Comparison of ENCODE assay signal across 7 mouse cellular contexts in genomic region chr8:88137748-88138484, GRCm38 (mm10). TPM values are rescaled to one million over a fixed set of nuclear protein-coding genes. Genes with fewer than 3 reads are reported as not detected.
DNase-seq lines count a peak whose midpoint lies in the region; ATAC-seq lines count a peak whose summit lies in the region.

Heatr3 (plus strand) TSS chr8:88137855.

- ATAC-seq in embryonic facial prominence, embryonic 11.5 days (replicated peaks; ENCODE audit: insufficient number of reproducible peaks, low FRiP score, low TSS enrichment, low read depth) = peak; percentile 95
- ATAC-seq in limb, embryonic 11.5 days (ENCODE audit: insufficient number of reproducible peaks, low FRiP score, low TSS enrichment, low read depth) = peak; percentile 96
- ATAC-seq in midbrain, embryonic 14.5 days (ENCODE audit: low FRiP score, low TSS enrichment) = peak; percentile 98

- peak within 1 kb of the TSS; percentile 74 for H3K4me2 ChIP-seq in embryonic facial prominence, embryonic 11.5 days (ENCODE audit: low read depth, low read length)
- H3K4me2 ChIP-seq in limb, embryonic 11.5 days (ENCODE audit: low read depth, severe bottlenecking) = peak within 1 kb of the TSS; percentile 73
- H3K4me2 ChIP-seq in midbrain, embryonic 14.5 days (ENCODE audit: low read length) = peak within 1 kb of the TSS; percentile 74

- peak; percentile 98 for DNase-seq in adrenal gland, postnatal 14 days
- peak; percentile 94 for DNase-seq in embryonic facial prominence, embryonic 11.5 days (ENCODE audit: low spot score)
- peak; percentile 99 for DNase-seq in heart, adult 11 months
- peak; percentile 98 for DNase-seq in kidney, adult 18-20 months
- DNase-seq in limb, embryonic 11.5 days (ENCODE audit: low spot score) = peak; percentile 98
- peak; percentile 97 for DNase-seq in midbrain, embryonic 14.5 days
- DNase-seq in spleen, adult 18-20 months = peak; percentile 82 to 93

- peak within 1 kb of the TSS; percentile 95 for H3K4me3 ChIP-seq in embryonic facial prominence, embryonic 11.5 days (ENCODE audit: low read depth, low read length)
- peak within 1 kb of the TSS; percentile 70 for H3K4me3 ChIP-seq in limb, embryonic 11.5 days (ENCODE audit: low read depth, low read length)
- peak within 1 kb of the TSS; percentile 93 for H3K4me3 ChIP-seq in midbrain, embryonic 14.5 days (replicated peaks; ENCODE audit: low read depth, low read length)

- no peaks in the 10 kb centered on the region for H3K4me1 ChIP-seq in embryonic facial prominence, embryonic 11.5 days (ENCODE audit: control insufficient read depth, insufficient read depth, low read length)
- H3K4me1 ChIP-seq in limb, embryonic 11.5 days (ENCODE audit: control insufficient read depth, insufficient read depth, low read length) = peaks cover 6% of the 10 kb centered on the region; the same call in 1 of the 2 replicates
- H3K4me1 ChIP-seq in midbrain, embryonic 14.5 days (ENCODE audit: control insufficient read depth, insufficient read depth, low read length) = peaks cover 12% of the 10 kb centered on the region

- under 1% methylated on average over 79 of the region's 79 CpGs for WGBS in embryonic facial prominence, embryonic 11.5 days
- WGBS in limb, embryonic 11.5 days = under 1% methylated on average over 72 of the region's 79 CpGs
- under 1% methylated on average over 79 of the region's 79 CpGs for WGBS in midbrain, embryonic 14.5 days

- peaks cover 14% of the 10 kb centered on the region for H3K36me3 ChIP-seq in embryonic facial prominence, embryonic 11.5 days (replicated peaks; ENCODE audit: control insufficient read depth, insufficient read depth, low read depth, low read length)
- H3K36me3 ChIP-seq in limb, embryonic 11.5 days (ENCODE audit: control insufficient read depth, insufficient read depth, low read length) = peaks cover 8% of the 10 kb centered on the region; the same call in 1 of the 2 replicates
- peaks cover 57% of the 10 kb centered on the region for H3K36me3 ChIP-seq in midbrain, embryonic 14.5 days (ENCODE audit: control insufficient read depth, insufficient read depth, low read length)

- no peaks in the 10 kb centered on the region for H3K9me3 ChIP-seq in embryonic facial prominence, embryonic 11.5 days (replicated peaks; ENCODE audit: control insufficient read depth, low read length)
- H3K9me3 ChIP-seq in limb, embryonic 11.5 days (ENCODE audit: control insufficient read depth, low read length) = no peaks in the 10 kb centered on the region
- H3K9me3 ChIP-seq in midbrain, embryonic 14.5 days (ENCODE audit: control insufficient read depth, low read length) = no peaks in the 10 kb centered on the region

- H3K27me3 ChIP-seq in embryonic facial prominence, embryonic 11.5 days (ENCODE audit: control insufficient read depth, insufficient read depth, low read length) = no peaks in the 10 kb centered on the region
- no peaks in the 10 kb centered on the region for H3K27me3 ChIP-seq in limb, embryonic 11.5 days (ENCODE audit: control insufficient read depth, insufficient read depth, low read length)
- no peaks in the 10 kb centered on the region for H3K27me3 ChIP-seq in midbrain, embryonic 14.5 days (ENCODE audit: control insufficient read depth, insufficient read depth, low read length)

- H3K9ac ChIP-seq in embryonic facial prominence, embryonic 11.5 days (replicated peaks; ENCODE audit: low read length) = peak within 1 kb of the TSS; percentile 79
- H3K9ac ChIP-seq in limb, embryonic 11.5 days (ENCODE audit: low read length) = peak within 1 kb of the TSS; percentile 67
- peak within 1 kb of the TSS; percentile 84 for H3K9ac ChIP-seq in midbrain, embryonic 14.5 days (replicated peaks; ENCODE audit: low read length)

- H3K27ac ChIP-seq in embryonic facial prominence, embryonic 11.5 days (replicated peaks; ENCODE audit: low read depth, low read length) = peak within 1 kb of the TSS; percentile 66
- H3K27ac ChIP-seq in limb, embryonic 11.5 days (replicated peaks; ENCODE audit: low read depth, low read length) = peak within 1 kb of the TSS; percentile 33; the same call in 1 of the 2 replicates
- peak within 1 kb of the TSS; percentile 96 for H3K27ac ChIP-seq in midbrain, embryonic 14.5 days (replicated peaks; ENCODE audit: low read depth, low read length)

RNA-seq across cellular contexts. Expression of gene Heatr3, which starts in this region (rescaled TPM):
- total RNA-seq in adrenal gland, postnatal 14 days (2021) = 31.8 and 32.3 TPM in 2 replicates
- polyA plus RNA-seq in embryonic facial prominence, embryonic 11.5 days (2014; fragmentation: Nextera tagmentation; extraction: Ambion mirVana) = 55.7 and 56.6 TPM in 2 replicates
- polyA plus RNA-seq in limb, embryonic 11.5 days (2014; fragmentation: Nextera tagmentation; extraction: Ambion mirVana) = 51.8 and 58.8 TPM in 2 replicates
- 30.7 and 39.9 TPM in 2 replicates for polyA plus RNA-seq in midbrain, embryonic 14.5 days (2014; fragmentation: Nextera tagmentation; extraction: Ambion mirVana)

Comparison
In these comparisons a context has a peak if more than half of its experiments do, and no peak if none do; other contexts are left out.
1. Peak in every context shown above with its lines: DNase-seq, ATAC-seq, H3K4me3 ChIP-seq and H3K27ac ChIP-seq.
2. H3K27ac ChIP-seq: peak in every context shown above with its lines; median percentile 96 in midbrain, embryonic 14.5 days; 66 in embryonic facial prominence, embryonic 11.5 days; 33 in limb, embryonic 11.5 days.